Mouse (Mus musculus) right cerebral cortex, adult 18-20 months (tissue): Measurements from ENCODE around the gene Cep152.

Experiments
- DNase-seq: peaks from one replicate; pipeline ENCODE4 v3.0.0; 2022; ENCODE audit warnings: mixed read lengths

Gene Cep152

DNA sequence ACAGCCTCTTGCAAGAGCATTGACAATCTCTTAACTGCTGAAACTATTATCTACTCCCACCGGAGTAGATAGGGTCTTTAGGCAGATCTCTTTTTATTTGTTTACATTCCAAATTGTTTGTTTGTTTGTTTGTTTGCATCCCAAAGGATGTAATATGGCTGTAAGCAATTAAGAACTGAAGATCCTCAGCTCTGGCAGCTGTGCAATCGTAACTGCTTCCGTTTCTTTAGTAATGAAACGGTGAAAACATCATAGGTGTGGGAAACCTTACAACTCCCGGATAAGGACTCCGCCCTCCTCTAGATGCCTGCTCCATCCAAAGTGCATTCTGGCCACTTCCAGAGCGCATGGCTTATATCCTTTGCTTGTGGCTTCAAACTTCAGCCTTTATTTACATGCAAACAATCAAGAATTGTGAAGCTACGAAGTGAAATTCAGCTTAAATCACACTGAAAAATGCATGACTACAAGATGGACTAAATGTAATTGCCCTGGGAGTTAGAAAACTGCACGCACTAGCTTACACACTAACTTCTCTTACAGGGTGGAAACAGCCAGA is 707 bp downstream of the Cep152 start:
- no peak for DNase-seq

DNA sequence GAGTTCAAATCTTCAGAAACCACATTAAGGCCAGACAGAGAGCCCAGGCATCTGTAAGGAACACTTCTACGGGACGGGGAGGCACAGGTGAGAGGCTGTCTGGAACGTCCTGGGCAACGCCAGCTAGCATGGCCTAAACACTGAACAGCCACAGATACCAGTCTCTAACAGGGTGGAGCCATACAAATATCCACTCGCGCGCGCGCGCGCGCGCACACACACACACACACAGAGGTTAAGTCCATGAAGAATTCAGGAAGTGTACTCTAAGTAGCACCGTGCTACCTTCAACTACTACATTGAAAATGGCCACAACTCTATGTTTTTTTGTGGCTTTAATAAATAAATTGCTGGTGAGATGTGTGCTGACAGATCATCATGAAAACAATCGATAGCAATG is 1.7 kb downstream of the Cep152 start:
- no peak for DNase-seq

DNA sequence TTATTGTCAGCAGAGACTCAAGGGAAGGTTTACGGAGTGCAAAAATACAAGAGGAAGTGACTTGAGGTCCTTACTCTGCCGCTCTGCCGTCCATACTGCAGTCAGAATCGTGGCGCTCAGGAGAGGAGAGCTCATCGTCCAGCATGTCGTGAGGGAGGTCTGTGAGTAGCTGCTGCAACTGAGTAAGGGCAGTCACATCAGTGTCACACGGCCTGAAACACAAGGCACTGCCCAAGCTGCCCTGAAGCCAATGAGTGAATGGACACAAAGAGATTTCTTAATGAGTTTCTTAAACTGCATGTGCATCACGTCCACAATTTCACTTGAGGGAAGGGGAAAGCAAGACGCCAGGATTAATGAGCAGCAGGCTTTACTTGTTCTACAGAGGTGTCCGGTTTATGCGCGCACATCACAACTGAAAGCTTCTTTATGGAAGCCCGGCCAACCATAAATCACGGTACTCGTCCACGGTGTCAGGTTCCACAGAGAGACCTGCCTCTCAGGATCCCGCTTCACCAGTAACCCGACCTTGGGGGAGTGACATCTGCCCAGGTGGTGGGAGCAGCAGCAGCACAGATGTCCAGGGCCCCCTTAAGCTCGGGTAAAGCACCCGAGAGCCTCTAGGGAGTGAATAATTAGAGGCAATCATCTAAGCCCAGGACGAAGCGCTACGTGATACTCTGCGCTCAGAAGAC is 4.6 kb downstream of the Cep152 start:
- no peak for DNase-seq

DNA sequence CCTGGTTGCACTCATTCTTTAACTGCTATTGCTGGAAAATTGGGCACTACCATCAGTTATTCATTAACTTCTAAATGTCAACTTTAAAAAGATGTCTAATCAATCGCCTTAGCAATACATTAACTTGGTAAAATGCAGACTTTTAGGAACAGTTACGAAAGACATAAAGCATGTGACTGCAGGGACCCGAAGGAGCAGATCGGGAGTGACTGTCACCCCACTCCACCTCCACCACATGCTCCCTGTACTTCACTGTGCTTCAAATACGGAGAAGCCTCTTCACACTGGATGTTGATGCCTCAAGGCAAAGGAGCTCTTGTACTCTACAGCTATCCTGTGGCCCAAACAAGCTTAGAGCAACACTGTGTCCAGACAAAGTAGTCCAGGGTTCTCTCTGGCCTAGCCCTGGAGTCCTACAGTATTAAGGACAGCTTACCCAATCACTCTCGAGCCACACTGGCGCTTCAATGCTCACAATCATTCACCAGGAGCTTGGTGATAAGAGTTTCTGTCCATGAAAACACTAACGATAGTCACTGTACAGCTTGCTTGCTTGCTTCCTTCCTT is 9.0 kb downstream of the Cep152 start:
- no peak for DNase-seq

DNA sequence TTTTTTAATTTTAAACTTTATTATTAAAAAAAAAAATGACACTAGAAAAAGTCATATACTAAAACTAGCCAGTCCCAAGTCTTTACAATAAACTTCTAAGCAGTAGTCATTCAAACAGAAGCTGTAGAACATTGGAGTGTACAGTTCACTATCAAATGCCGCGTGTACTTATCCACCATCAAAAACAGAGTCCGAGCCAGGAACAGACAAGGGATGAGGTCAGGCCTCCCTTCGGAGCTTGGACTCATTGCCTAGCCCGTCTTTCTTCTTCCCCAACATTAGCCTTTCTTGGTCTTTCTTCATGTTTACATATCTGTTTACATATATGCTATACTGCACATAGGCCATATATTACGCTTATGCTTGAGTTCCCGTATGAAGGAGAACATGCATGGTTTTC is 9.5 kb downstream of the Cep152 start:
- DNase-seq, result no peak

DNA sequence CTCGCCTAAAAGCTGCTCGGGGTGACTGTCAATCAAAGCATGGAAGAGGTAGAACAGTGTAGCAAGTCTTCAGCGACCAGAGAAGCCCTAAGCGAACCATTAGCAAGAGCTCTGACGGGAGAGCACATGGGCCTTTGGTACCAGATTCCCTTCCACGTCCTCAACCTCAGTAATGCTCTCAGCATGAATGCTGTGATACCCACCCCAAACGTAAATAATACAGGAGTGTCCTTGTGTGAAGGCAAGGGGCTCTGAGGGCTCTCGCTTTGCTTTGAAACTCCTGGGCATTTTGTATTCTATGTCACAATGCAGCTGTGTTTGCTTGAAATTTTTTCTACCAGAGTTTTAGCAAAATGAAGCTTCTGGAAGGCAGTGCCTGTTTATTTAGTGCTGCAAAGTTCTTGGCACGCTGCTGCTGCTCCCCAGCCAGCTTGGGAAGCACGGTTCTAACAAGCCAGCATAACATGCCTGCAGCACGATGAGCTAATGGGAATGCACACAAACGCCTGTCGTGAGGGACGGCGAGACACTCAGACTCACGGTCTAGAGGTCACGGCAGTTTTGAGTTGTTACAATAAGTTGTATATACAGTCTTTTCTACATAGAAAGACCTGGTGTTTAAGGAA is 18.6 kb downstream of the Cep152 start:
- DNase-seq, result no peak

DNA sequence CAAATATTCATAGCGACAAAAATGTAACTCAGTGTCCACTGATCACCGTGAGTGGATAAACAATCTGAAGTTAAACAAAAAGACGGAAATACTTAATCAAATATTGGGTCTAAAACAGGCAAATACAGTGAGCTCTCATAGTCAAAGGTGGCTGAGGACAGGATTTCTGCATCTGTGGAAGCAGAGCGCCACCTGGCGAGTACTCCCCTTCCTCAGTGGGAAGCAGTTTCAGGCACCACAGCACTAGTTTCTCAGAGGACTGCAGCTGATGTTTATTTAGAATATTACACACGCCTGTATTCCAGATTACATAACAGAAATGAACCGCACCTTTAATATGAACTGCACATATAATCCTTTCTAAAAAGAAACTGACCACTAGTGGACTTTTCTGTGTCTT is 20.3 kb downstream of the Cep152 start:
- DNase-seq, result peak; percentile 37

DNA sequence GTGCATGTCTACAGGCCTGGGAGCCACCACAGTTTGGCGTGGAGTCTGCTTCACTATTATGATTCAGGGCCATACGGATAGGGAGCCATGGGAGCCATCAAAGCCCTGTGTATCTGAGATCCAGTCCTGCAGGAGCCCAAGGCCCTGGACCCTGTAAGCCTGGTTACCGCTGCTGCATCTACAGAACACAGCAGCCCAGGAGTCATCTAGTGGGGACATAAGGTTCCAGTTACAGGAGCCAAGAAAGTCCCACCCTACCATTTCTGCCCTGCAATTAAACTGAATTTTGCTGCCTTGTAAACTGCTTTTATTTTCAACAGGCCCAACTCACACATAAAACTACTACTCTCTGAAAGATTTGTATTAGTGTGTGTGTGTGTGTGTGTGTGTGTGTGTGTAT is 21.9 kb downstream of the Cep152 start:
- no peak for DNase-seq

DNA sequence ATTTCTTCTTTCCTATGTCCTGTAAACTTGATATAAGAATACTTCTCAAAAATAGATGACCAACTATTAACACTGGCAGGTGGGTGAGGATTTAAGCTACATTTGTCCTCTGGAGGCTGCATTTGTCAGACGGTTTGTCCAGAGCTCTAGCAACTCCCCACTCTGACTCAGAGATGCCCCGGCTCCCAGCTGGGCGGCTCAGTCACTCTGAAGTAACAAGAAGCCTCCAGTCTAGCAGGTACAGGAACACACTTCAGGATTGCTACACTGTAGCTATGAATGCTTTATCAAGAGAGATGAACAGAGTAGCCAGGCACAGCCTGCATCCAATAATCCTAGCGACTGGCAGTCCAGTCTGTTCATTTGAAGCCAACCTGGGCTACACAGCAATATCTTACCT is 26.0 kb downstream of the Cep152 start:
- no peak for DNase-seq

DNA sequence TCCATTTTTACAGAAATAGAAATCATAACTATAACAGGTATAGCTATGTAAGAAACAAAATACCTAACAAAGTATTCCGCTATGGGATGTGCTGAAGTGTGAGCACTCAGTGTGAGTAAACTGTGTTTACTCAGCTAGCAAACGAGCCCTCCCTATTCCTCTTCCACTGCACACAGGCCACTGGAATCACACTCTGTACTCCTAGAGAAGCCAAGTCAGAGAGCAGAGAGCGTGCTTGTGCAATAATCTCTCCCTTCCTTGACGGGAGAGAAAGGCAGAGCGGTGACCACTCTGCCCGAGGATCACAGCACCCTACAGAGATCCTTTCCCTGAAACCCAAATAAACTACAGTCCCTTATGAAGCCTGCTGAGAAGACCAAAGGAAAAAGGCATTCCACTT is 26.7 kb downstream of the Cep152 start:
- DNase-seq, result no peak

DNA sequence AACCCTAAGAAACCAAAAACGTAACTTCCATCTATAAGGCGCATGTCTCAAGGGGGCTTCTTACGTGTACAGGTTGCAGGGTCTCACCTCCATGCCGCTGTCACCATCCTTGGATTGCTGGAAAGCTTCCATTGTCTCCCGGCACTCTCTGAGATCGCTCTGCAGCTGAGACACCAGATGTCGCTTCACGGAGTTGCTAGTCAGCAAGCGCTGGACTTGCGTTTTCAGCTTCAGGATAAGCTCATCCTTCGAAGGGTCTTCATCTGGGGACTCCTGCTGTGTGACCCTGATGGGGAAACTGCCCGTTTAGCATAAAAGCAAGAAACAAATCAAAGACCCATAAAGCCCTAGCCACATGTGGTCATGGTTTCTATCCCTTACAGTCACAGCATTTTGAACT is 30.1 kb downstream of the Cep152 start:
- no peak for DNase-seq

DNA sequence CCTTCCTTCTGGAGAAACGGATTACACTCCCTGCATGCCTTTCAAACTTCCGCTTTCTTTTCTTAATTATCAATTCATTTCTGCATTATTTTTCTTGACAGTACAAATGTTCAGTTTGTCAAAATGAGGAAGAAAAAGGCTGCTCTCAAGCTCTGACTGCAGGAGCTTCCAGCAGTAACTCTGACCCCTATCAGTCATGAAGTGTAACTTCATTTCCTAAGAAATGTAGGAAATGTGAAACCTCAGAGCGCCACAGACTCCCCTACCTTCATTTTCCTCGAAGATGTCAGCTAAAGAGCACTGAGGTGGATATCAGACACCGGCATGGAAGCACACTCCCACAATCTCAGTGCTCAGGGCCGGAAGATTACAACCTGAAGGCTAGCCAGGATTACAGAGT is 30.8 kb downstream of the Cep152 start:
- DNase-seq, result no peak

DNA sequence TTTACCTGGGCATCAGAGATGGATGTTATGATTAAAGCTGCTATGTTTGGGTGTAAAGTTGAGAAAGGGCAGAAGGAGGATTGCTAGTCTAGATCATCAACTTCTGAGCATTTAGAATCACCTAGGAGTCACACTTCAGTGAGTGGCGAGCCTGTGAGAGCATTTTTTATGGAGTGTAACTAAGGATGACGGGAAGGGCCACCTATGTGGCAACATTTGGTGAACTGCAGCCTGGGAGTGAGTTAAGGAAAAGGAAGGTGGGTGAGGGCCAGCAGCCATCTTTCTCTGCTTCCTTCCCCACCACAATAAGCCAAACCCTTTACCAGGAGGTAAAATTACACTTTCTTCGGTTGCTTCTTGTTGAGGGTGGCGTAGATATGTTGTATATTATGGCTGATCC is 33.0 kb downstream of the Cep152 start:
- no peak for DNase-seq

DNA sequence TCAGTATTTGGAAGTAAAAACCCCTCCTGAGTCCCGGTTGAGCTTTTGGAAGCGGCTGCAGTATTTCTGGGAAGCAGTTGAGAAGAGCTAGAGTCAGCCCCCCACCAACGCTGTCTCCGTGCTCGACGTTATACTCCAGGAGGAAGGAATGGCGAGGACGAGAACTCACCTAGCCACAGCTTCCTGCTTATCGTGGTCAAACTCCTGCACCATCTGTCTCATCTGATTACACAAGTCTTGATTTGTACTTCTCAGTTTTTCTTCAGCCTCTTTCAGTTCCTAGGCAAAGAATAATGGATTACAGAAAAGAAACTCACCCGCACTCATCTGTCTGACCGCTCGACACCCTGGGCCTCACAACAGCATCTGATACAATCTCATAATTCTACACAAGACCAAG is 35.6 kb downstream of the Cep152 start:
- no peak for DNase-seq

DNA sequence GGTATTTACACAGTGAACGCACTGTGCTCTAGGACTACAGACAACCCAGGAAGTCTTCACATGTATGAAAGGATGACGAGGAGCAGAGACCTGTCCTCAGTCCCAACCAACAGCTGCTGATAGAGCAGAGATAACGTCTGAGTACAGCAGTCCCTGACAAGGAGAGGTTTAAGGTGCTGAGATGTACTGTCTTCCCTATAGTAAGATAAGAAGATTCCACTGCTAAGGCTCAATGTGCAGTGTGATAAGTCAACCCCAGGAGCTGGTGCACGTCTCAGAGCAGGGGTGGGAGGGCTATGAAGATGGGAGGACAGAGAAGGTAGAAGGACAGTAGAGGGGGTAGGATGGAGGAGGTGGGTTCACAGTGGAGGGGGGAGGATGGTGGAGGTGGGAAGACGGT is 43.8 kb downstream of the Cep152 start:
- no peak for DNase-seq

DNA sequence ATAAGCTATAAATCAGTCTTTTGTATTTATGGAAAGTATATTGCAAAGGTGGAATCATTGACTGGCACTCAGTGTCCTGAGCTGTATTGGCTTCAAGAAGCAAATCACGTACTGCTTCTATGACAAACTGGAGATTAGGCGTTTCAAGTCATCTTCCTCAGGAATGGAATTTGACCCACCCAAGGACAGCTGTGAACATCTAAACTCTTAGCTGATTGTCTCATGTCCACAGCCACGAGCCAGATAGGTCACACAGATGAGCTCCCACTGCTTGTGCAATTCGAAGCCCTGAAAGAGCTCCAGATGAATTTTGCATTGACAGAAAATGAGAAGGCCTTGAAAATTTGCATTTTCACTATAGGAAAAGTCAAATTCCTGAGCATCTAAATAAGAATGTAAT is 47.2 kb downstream of the Cep152 start:
- DNase-seq, result no peak

DNA sequence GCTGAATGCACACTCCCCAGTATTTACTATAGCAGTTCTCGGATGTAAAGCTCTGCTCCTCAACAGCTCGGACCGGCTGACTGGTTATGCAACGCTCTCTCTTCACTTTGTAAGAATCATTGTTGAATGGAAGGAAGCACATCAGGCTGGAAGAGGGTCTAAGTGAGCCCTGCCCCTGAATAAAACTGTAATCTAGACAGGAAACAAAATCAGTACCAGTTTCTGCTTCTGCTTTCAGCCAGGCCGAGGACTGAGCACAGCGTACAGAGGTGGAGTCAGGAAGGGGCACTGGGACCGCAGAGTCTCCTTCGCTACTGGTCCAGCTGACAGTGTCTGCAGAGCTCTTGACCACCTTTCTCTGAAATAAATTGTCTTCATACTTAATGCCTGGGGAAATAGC is 48.4 kb downstream of the Cep152 start:
- DNase-seq, result no peak

DNA sequence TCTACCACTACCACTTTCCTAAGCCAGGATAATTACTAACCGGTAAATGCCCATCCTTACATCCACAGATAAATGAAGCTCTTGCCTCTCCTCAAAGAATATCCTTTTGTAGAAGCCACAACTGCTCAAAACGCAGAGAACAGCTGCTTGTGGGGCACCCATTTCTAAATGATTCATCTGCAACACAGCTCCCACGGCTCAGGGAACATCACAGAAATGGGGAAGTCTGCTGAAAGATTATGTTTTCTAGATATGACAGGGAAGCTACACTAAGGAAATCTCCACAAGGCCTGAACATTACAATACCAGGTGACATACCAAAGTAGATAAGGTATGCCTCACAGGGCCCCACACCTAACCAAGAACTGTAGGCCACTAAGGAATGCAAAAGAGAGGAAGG is 49.1 kb downstream of the Cep152 start:
- peak; percentile 42 for DNase-seq

DNA sequence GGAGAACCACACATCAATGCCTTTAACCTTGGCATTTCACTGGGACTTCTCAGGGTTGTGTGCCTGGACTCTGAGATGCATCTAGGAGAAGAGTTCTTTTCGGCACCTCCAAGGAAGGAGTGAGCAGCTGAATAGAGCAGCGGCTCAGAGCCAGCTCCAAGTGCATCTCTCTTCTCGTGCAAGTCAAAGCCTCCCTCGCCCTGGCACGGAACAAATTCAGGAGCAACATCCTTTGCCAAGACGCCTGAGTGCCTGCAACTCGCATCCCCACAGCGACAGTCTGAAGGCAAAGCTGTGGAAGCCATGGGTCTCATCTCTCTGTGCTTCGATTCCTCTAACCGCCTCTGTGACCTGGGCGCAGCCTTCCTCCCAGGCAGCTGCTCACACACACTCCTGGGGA is 61.0 kb downstream of the Cep152 start:
- DNase-seq, result peak; percentile 26

DNA sequence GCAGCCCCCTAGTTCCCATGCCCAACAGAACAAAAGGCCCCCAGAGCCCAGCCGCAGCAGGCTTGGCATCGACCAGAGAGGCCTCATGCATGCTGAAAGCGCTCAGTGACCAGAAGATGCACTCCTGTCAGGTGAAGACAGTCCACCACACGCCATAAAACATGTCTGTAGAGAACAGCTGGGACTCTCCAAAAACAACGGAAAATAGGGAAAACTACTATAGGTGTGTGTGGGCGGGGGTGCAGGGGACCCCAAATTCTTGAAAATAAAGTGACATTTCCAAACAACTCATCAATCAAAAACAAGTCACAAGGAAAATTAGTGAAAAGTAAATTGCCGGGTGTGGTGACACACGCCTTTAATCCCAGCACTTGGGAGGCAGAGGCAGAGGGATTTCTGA is 62.5 kb downstream of the Cep152 start:
- no peak for DNase-seq

DNA sequence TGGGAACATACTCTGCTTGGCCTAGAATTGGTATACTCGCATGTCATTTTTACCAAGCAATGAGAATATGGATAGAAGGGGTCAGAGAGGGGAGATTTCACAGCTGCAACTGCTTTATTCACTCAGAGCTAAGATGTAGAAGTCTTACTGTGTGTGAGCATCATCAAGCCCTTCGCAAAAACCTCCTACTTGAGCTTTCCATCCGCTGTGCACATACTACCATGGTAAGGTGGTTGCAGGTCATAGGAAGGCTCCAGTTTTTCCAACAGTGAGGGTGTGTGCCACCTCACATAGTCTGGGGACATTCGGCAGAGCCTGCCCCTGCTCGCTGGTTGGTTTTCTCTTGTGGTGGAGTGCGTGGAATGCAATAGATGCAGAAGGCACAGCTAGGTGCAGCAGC is 64.9 kb downstream of the Cep152 start:
- DNase-seq, result no peak

DNA sequence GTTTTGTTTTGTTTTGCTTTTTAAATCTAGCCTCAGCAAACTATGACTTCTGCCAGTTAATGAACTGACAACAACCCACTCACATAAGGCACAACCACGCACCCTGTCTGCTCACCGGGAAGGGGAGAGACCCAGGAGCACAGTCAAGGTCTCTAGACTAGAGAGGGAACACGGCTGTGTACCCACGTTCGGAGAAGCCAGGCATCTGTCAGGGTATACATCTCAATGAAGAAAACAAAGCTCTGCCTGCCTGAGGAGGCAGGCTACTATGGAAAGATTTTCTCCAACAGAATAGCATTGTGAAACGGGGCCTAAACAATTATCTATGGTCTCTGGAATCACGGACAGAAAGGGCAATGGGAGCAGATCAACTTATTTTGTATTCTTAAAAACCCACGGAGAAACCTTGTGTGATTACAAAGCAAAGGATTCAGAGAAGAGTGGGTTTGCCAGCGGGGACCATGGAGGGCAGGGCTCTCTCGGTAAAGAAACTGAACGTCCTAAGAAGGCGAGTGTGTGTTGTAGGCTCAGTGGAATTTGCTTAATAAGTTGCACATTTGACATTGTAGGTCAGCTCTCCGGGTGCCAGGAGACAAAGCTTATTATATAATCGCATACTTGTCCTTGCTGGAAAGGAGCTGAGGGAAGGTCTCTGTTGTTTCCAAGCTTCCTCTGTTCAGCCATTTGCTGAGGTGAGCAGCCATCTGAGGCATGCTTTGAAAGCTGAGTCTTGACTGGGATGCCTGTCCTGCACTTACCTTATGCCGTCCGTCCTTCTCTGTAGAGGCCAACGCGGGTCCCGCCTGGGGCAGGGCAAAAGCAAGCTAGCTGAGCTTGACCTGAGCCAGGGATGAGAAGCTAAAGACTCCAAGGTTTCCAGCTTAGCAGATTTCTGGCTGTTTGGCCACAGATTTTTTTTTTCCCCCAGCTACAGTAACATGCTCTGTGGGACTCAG is 66.0 kb downstream of the Cep152 start:
- no peak for DNase-seq

DNA sequence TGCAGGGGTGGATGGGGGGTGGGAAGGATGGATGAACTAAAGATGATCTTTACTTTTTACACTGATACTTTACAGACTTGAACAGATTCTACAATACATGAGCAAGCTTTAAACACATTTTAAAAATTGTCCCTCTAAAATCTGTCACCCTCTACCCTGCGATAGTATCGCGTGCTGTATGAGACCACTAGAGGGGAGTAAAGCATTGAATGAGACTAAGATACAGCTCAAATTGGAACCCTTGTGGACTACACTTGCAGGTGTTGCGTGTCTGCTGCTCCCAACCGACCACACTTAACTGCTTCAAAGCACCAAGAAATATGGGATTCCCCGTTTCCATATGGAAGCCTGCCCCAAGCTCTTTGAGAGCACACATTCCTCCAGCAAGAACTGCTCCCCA is 69.1 kb downstream of the Cep152 start:
- no peak for DNase-seq
